In the genomic region with DNA sequence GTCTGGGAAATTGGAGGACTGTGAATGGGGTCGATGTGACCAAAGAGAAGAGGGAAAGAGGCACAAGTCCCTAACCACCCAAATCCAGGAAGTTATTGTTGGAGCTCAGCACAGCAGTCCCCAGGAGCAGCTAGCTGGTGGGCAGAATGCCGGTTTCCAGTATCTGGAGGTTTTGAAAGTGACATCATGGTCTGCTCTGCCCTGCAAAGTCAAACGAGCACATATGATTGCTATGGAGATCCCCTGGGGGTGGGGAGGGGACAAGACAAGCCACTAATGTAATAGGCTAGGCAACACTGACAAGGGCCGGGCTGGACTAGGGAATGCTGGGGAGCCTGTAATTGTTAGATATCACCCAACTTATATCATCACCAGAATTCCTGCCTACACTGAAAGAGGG, we compare ENCODE assay signal across 10 mouse cellular contexts. TPM values are rescaled to one million over a fixed set of nuclear protein-coding genes. Genes with fewer than 3 reads are reported as not detected.
DNase-seq lines count a peak whose midpoint lies in the region; ATAC-seq and TF ChIP-seq lines count a peak whose summit lies in the region.
"Had no signal": no experiment of that assay in that cellular context is flagged by ENCODE, and none has a peak within 500 bp of the region (broad histone marks: within the 10 kb centered on the region; RNA-seq: fewer than 3 reads in every experiment).

No protein-coding gene starts in this region.

- no peak overlapping the region for H3K27ac ChIP-seq in lung, embryonic 14.5 days (ENCODE audit: low read depth)
- H3K27ac ChIP-seq in forebrain, embryonic 12.5 days: no peak overlapping the region
- H3K27ac ChIP-seq in heart, embryonic 16.5 days (ENCODE audit: low read length): peak overlapping the region; percentile 65
- H3K27ac ChIP-seq: stomach, embryonic 15.5 days had no signal

- H3K9ac ChIP-seq in lung, embryonic 14.5 days: no peak overlapping the region
- no peak overlapping the region for H3K9ac ChIP-seq in forebrain, embryonic 12.5 days
- no peak overlapping the region for H3K9ac ChIP-seq in heart, embryonic 16.5 days (ENCODE audit: low read length)
- H3K9ac ChIP-seq: liver, postnatal 0 days; stomach, embryonic 15.5 days had no signal

- no peak overlapping the region for H3K4me2 ChIP-seq in lung, embryonic 14.5 days
- no peak overlapping the region for H3K4me2 ChIP-seq in forebrain, embryonic 12.5 days
- no peak overlapping the region for H3K4me2 ChIP-seq in heart, embryonic 16.5 days (ENCODE audit: low read depth, low read length)
- H3K4me2 ChIP-seq in myocyte (ENCODE audit: low read depth): peak overlapping the region; percentile 43
- H3K4me2 ChIP-seq: stomach, embryonic 15.5 days had no signal

- no peaks in the 10 kb centered on the region for H3K36me3 ChIP-seq in lung, embryonic 14.5 days (ENCODE audit: insufficient read depth)
- H3K36me3 ChIP-seq in forebrain, embryonic 12.5 days (replicated peaks): peaks cover 5% of the 10 kb centered on the region; the same call in 1 of the 2 replicates
- H3K36me3 ChIP-seq in heart, embryonic 16.5 days (ENCODE audit: control insufficient read depth, insufficient read depth): peaks cover 2% of the 10 kb centered on the region; the same call in 1 of the 2 replicates
- no peaks in the 10 kb centered on the region for H3K36me3 ChIP-seq in myocyte (ENCODE audit: control insufficient read depth, insufficient read depth)
- H3K36me3 ChIP-seq: stomach, embryonic 15.5 days had no signal

- H3K79me2 ChIP-seq in myocyte (ENCODE audit: control insufficient read depth, insufficient read depth): no peaks in the 10 kb centered on the region

- H3K9me3 ChIP-seq in lung, embryonic 14.5 days (ENCODE audit: low read depth, low read length): no peaks in the 10 kb centered on the region
- no peaks in the 10 kb centered on the region for H3K9me3 ChIP-seq in forebrain, embryonic 12.5 days
- H3K9me3 ChIP-seq in heart, embryonic 16.5 days (replicated peaks; ENCODE audit: control insufficient read depth, low read length): peaks cover 2% of the 10 kb centered on the region
- H3K9me3 ChIP-seq: G1E; stomach, embryonic 15.5 days had no signal

- no peak for TF ChIP-seq CTCF in lung, embryonic 14.5 days (IDR thresholded peaks at IDR 0.05; ENCODE audit: low read depth)

- no peak for DNase-seq in lung, embryonic 14.5 days
- DNase-seq in lung, postnatal 36 days: no peak
- no peak for DNase-seq in liver
- DNase-seq in cerebellum, postnatal 4 days (ENCODE audit: low spot score in 2 of 2): no peak
- DNase-seq: liver, postnatal 0 days had no signal

- TF ChIP-seq POLR2A in myocyte (IDR thresholded peaks at IDR 0.05; ENCODE audit: insufficient read length, low read depth): no peak

- H3K4me3 ChIP-seq in lung, embryonic 14.5 days (ENCODE audit: low read depth, low read length): no peak overlapping the region
- H3K4me3 ChIP-seq in forebrain, embryonic 12.5 days (replicated peaks): no peak overlapping the region
- H3K4me3 ChIP-seq in heart, embryonic 16.5 days (ENCODE audit: low read length): no peak overlapping the region
- no peak overlapping the region for H3K4me3 ChIP-seq in myocyte
- H3K4me3 ChIP-seq: stomach, embryonic 15.5 days had no signal

- no peaks in the 10 kb centered on the region for H3K27me3 ChIP-seq in lung, embryonic 14.5 days (ENCODE audit: insufficient read depth, low read length)
- no peaks in the 10 kb centered on the region for H3K27me3 ChIP-seq in forebrain, embryonic 12.5 days
- H3K27me3 ChIP-seq in heart, embryonic 16.5 days (ENCODE audit: control insufficient read depth, insufficient read depth, low read length): no peaks in the 10 kb centered on the region
- H3K27me3 ChIP-seq in myocyte (ENCODE audit: control insufficient read depth, insufficient read depth, insufficient read length): no peaks in the 10 kb centered on the region
- H3K27me3 ChIP-seq: stomach, embryonic 15.5 days had no signal

- H3ac ChIP-seq in myocyte (ENCODE audit: control insufficient read depth, insufficient read length): no peak overlapping the region

- ATAC-seq in lung, embryonic 14.5 days (ENCODE audit: insufficient read depth): peak; percentile 47; the same call in 1 of the 2 replicates
- peak; percentile 49; the same call in 1 of the 2 replicates for ATAC-seq in forebrain, embryonic 12.5 days (ENCODE audit: low FRiP score)
- ATAC-seq in heart, embryonic 16.5 days (replicated peaks; ENCODE audit: extremely low read depth, insufficient read depth, low FRiP score): peak; percentile 78
- ATAC-seq: liver, postnatal 0 days had no signal

- no peaks in the 10 kb centered on the region for H3K4me1 ChIP-seq in lung, embryonic 14.5 days (ENCODE audit: insufficient read depth)
- H3K4me1 ChIP-seq in forebrain, embryonic 12.5 days: peaks cover 9% of the 10 kb centered on the region
- H3K4me1 ChIP-seq in heart, embryonic 16.5 days (ENCODE audit: control insufficient read depth, insufficient read depth, low read length): peaks cover 20% of the 10 kb centered on the region

- 28% methylated on average over 4 of the region's 4 CpGs for WGBS in lung, embryonic 14.5 days
- 16% methylated on average over 4 of the region's 4 CpGs for WGBS in forebrain, embryonic 12.5 days
- 8% methylated on average over 4 of the region's 4 CpGs for WGBS in heart, embryonic 16.5 days

TF ChIP-seq in myocyte, 11 proteins besides CTCF, POLR2A, EP300 and RAD21:
- TF ChIP-seq TCF3 (IDR thresholded peaks at IDR 0.05; ENCODE audit: insufficient read length, low read depth): no peak
- no peak for TF ChIP-seq SRF (IDR thresholded peaks at IDR 0.05; ENCODE audit: control insufficient read depth, insufficient read length, low read depth)
- TF ChIP-seq MAX (IDR thresholded peaks at IDR 0.05; ENCODE audit: low read depth): no peak
- TF ChIP-seq REST (IDR thresholded peaks at IDR 0.05; ENCODE audit: insufficient read depth, insufficient read length): no peak
- no peak for TF ChIP-seq MYOD1 (IDR thresholded peaks at IDR 0.05; ENCODE audit: control insufficient read depth in 1 of 3, insufficient read length in 2 of 3, low read depth in 2 of 3)
- no peak for TF ChIP-seq USF1 (IDR thresholded peaks at IDR 0.05; ENCODE audit: low read depth)
- no peak for TF ChIP-seq CEBPB (IDR thresholded peaks at IDR 0.05; ENCODE audit: insufficient read depth, poor library complexity, severe bottlenecking)
- TF ChIP-seq MYOG (IDR thresholded peaks at IDR 0.05; ENCODE audit: control insufficient read depth in 1 of 3, insufficient read depth in 1 of 3, insufficient read length in 2 of 3, low read depth in 2 of 3): no peak
- TF ChIP-seq POLR2AphosphoS2 (IDR thresholded peaks at IDR 0.05; ENCODE audit: insufficient read length, low read depth): no peak
TF ChIP-seq in myocyte: peak in this region for 0.

RNA-seq across cellular contexts. Expression of gene Otoa, which starts 4.0 kb away (rescaled TPM):
- 0.14 TPM in 2 replicates for polyA plus RNA-seq in lung, embryonic 14.5 days (2014; fragmentation: Nextera tagmentation; extraction: Ambion mirVana)
- 0.10 and 0.13 TPM in 2 replicates for polyA plus RNA-seq in forebrain, embryonic 12.5 days (2016; fragmentation: Nextera tagmentation; extraction: Ambion mirVana)
- 0.12 and 0.36 TPM in 2 replicates for polyA plus RNA-seq in heart, embryonic 16.5 days (2015; fragmentation: Nextera tagmentation; extraction: Ambion mirVana)
- 0.35 TPM for polyA plus RNA-seq in myocyte (2012; fragmentation: generic; extraction: Trizol)

RNA-seq across cellular contexts. Expression of gene Igsf6, which starts 11.1 kb away (rescaled TPM):
- polyA plus RNA-seq in lung, embryonic 14.5 days (2014; fragmentation: Nextera tagmentation; extraction: Ambion mirVana): 1.8 and 2.6 TPM in 2 replicates
- polyA plus RNA-seq in forebrain, embryonic 12.5 days (2016; fragmentation: Nextera tagmentation; extraction: Ambion mirVana): 0.94 and 0.95 TPM in 2 replicates
- 1.5 and 2.3 TPM in 2 replicates for polyA plus RNA-seq in heart, embryonic 16.5 days (2015; fragmentation: Nextera tagmentation; extraction: Ambion mirVana)
- 0.04 TPM for polyA plus RNA-seq in myocyte (2012; fragmentation: generic; extraction: Trizol)

RNA-seq across cellular contexts. Expression of gene Mettl9, which starts 51.3 kb away (rescaled TPM):
- 166 and 180 TPM in 2 replicates for polyA plus RNA-seq in lung, embryonic 14.5 days (2014; fragmentation: Nextera tagmentation; extraction: Ambion mirVana)
- polyA plus RNA-seq in forebrain, embryonic 12.5 days (2016; fragmentation: Nextera tagmentation; extraction: Ambion mirVana): 227 and 230 TPM in 2 replicates
- 89.3 and 92.3 TPM in 2 replicates for polyA plus RNA-seq in heart, embryonic 16.5 days (2015; fragmentation: Nextera tagmentation; extraction: Ambion mirVana)
- polyA plus RNA-seq in myocyte (2012; fragmentation: generic; extraction: Trizol): 23.5 TPM
